Mouse (Mus musculus) kidney, embryonic 16.5 days (tissue): Measurements from ENCODE around the gene Igf1r. TPM values are rescaled to one million over a fixed set of nuclear protein-coding genes. Genes with fewer than 3 reads are reported as not detected.
A peak's percentile ranks its signal among the peaks of the same experiment; 100 is the strongest.

ENCODE experiments used
- ATAC-seq: fragments of 200-750 bp; cut with Nextera tagmentation; 2 replicates; pipeline ENCODE4 v1.8.0; 2017; ENCODE audit warnings: moderate TSS enrichment; ENCODE audit not compliant: low FRiP score, low TSS enrichment
- H3K27ac ChIP-seq: fragments of 300-500 bp; sonication (generic); 2 replicates; pipeline ENCODE4 v1.5.1; 2014; ENCODE audit warnings: low read length
- H3K27me3 ChIP-seq: fragments of 300-500 bp; sonication (generic); 2 replicates; pipeline ENCODE4 v1.6.1; 2014; ENCODE audit warnings: low read length, control low read depth, mixed read lengths; ENCODE audit not compliant: insufficient read depth
- H3K36me3 ChIP-seq: fragments of 300-500 bp; sonication (generic); 2 replicates; pipeline ENCODE4 v1.6.1; 2014; ENCODE audit warnings: low read length, control low read depth, mixed read lengths; ENCODE audit not compliant: insufficient read depth
- H3K4me1 ChIP-seq: fragments of 300-500 bp; sonication (generic); 2 replicates; pipeline ENCODE4 v1.6.1; 2014; ENCODE audit warnings: low read length, control low read depth, mixed read lengths; ENCODE audit not compliant: insufficient read depth
- H3K4me2 ChIP-seq: fragments of 300-500 bp; sonication (generic); replicated peaks from 2 replicates; pipeline ENCODE4 v1.6.1; 2014; ENCODE audit warnings: low read depth, low read length
- H3K4me3 ChIP-seq: fragments of 300-500 bp; sonication (generic); 2 replicates; pipeline ENCODE4 v1.5.1; 2014; ENCODE audit warnings: mild to moderate bottlenecking, low read length
- H3K9ac ChIP-seq: fragments of 300-500 bp; sonication (generic); replicated peaks from 2 replicates; pipeline ENCODE4 v1.6.1; 2014; ENCODE audit warnings: low read length
- H3K9me3 ChIP-seq: fragments of 300-500 bp; sonication (generic); 2 replicates; pipeline ENCODE4 v1.6.1; 2016; ENCODE audit warnings: low read length, control low read depth
- WGBS: fragments of 180-500 bp; shearing (Covaris S2); extraction: QIAGEN DNeasy Blood & Tissue Kit; methylation state at CpG from one replicate; pipeline ENCODE4 v1.1.7; 2014; 5-methylcytosine and 5-hydroxymethylcytosine counted together
- polyA plus RNA-seq: library from polyadenylated mRNA; unstranded; fragments of >200 nt; fragmentation: Nextera tagmentation; extraction: Ambion mirVana; gene quantifications from 2 replicates; pipeline ENCODE4 v1.2.1, GENCODE M21; 2015

The Igf1r gene
- polyA plus RNA-seq, 1 experiment from 2014 or later = 22.3 TPM

- Histone ChIP-seq H3K9me3 (no peaks in the 10 kb centered on the region), H3K36me3 (no peaks in the 10 kb centered on the region), H3K27ac (no peak overlapping the region), H3K4me1 (peaks cover 31% of the 10 kb centered on the region), H3K27me3 (no peaks in the 10 kb centered on the region), H3K4me2 (no peak overlapping the region), H3K9ac (no peak overlapping the region), H3K4me3 (no peak overlapping the region)
- WGBS = 16% methylated on average over 5 of the region's 5 CpGs
- ATAC-seq = no peak
Measured at GRCm38 (mm10) chr7:68151892-68152291, 199.3 kb downstream of the Igf1r start.

- Histone ChIP-seq H3K4me1 (peaks cover 28% of the 10 kb centered on the region), H3K27ac (peak overlapping the region; percentile 31; the same call in 1 of the 2 replicates), H3K4me2 (no peak overlapping the region), H3K9me3 (no peaks in the 10 kb centered on the region), H3K27me3 (no peaks in the 10 kb centered on the region), H3K36me3 (no peaks in the 10 kb centered on the region), H3K9ac (no peak overlapping the region), H3K4me3 (no peak overlapping the region)
- no peak for ATAC-seq
- 86% methylated on average over 8 of the region's 8 CpGs for WGBS
Measured at GRCm38 (mm10) chr7:68152458-68152857, 199.8 kb downstream of the Igf1r start.

- WGBS = 81% methylated on average over 8 of the region's 8 CpGs
- no peak overlapping the region for H3K9ac ChIP-seq
- H3K4me1 ChIP-seq = peaks cover 26% of the 10 kb centered on the region
- no peak for ATAC-seq
- H3K4me3 ChIP-seq = no peak overlapping the region
- H3K9me3 ChIP-seq = no peaks in the 10 kb centered on the region
- H3K4me2 ChIP-seq = no peak overlapping the region
- H3K27me3 ChIP-seq = no peaks in the 10 kb centered on the region
- no peaks in the 10 kb centered on the region for H3K36me3 ChIP-seq
- no peak overlapping the region; the same call in 1 of the 2 replicates for H3K27ac ChIP-seq
Measured at GRCm38 (mm10) chr7:68153269-68153668, 200.6 kb downstream of the Igf1r start.

- no peaks in the 10 kb centered on the region for H3K27me3 ChIP-seq
- H3K36me3 ChIP-seq = no peaks in the 10 kb centered on the region
- H3K4me3 ChIP-seq = no peak overlapping the region
- H3K9me3 ChIP-seq = no peaks in the 10 kb centered on the region
- peak overlapping the region; percentile 63; the same call in 1 of the 2 replicates for H3K27ac ChIP-seq
- no peak for ATAC-seq
- H3K4me1 ChIP-seq = peaks cover 17% of the 10 kb centered on the region
- no peak overlapping the region for H3K4me2 ChIP-seq
- WGBS = 42% methylated on average over 7 of the region's 7 CpGs
- no peak overlapping the region for H3K9ac ChIP-seq
Measured at GRCm38 (mm10) chr7:68154588-68154987, 202.0 kb downstream of the Igf1r start.

GRCm38 (mm10) chr7:68160094-68160791 is 207.6 kb downstream of the Igf1r start:
- peaks cover 3% of the 10 kb centered on the region; the same call in 1 of the 2 replicates for H3K9me3 ChIP-seq
- no peak overlapping the region for H3K4me3 ChIP-seq
- H3K27me3 ChIP-seq = no peaks in the 10 kb centered on the region
- H3K4me1 ChIP-seq = peaks cover 18% of the 10 kb centered on the region
- H3K9ac ChIP-seq = no peak overlapping the region
- 0 out of 2 replicates have a peak overlapping the region, but pooled peaks have one; percentile 3 for H3K4me2 ChIP-seq
- ATAC-seq = no peak
- 28% methylated on average over 13 of the region's 13 CpGs for WGBS
- H3K36me3 ChIP-seq = peaks cover 6% of the 10 kb centered on the region; the same call in 1 of the 2 replicates
- no peak overlapping the region for H3K27ac ChIP-seq

GRCm38 (mm10) chr7:68164074-68164473 is 211.4 kb downstream of the Igf1r start:
- H3K4me1 ChIP-seq = peaks cover 18% of the 10 kb centered on the region
- WGBS = 32% methylated on average over 3 of the region's 3 CpGs
- H3K9me3 ChIP-seq = peaks cover 3% of the 10 kb centered on the region; the same call in 1 of the 2 replicates
- H3K9ac ChIP-seq = no peak overlapping the region
- H3K4me3 ChIP-seq = no peak overlapping the region
- H3K36me3 ChIP-seq = peaks cover 13% of the 10 kb centered on the region
- no peak overlapping the region for H3K27ac ChIP-seq
- no peak; the same call in 1 of the 2 replicates for ATAC-seq
- no peak overlapping the region for H3K4me2 ChIP-seq
- no peaks in the 10 kb centered on the region for H3K27me3 ChIP-seq

GRCm38 (mm10) chr7:68172776-68173175 is 220.1 kb downstream of the Igf1r start:
- Histone ChIP-seq H3K9me3 (no peaks in the 10 kb centered on the region), H3K36me3 (peaks cover 27% of the 10 kb centered on the region), H3K4me1 (no peaks in the 10 kb centered on the region), H3K27me3 (no peaks in the 10 kb centered on the region), H3K4me2 (no peak overlapping the region), H3K4me3 (no peak overlapping the region), H3K9ac (no peak overlapping the region), H3K27ac (no peak overlapping the region)
- no peak for ATAC-seq
- WGBS = 86% methylated on average over 7 of the region's 7 CpGs

- no peak for ATAC-seq
Measured at GRCm38 (mm10) chr7:68179672-68180071, 227.0 kb downstream of the Igf1r start.

GRCm38 (mm10) chr7:68181104-68181503 is 228.5 kb downstream of the Igf1r start:
- no peak for ATAC-seq

More at GRCm38 (mm10) chr7:68179672-68180071, 227.0 kb downstream of the Igf1r start:
- no peaks in the 10 kb centered on the region for H3K27me3 ChIP-seq
- no peak overlapping the region for H3K4me3 ChIP-seq
- peaks cover 22% of the 10 kb centered on the region for H3K4me1 ChIP-seq
- H3K36me3 ChIP-seq = peaks cover 21% of the 10 kb centered on the region
- H3K27ac ChIP-seq = no peak overlapping the region
- H3K9me3 ChIP-seq = no peaks in the 10 kb centered on the region
- no peak overlapping the region for H3K9ac ChIP-seq
- no peak overlapping the region for H3K4me2 ChIP-seq
- WGBS = 80% methylated on average over 1 of the region's 1 CpGs

GRCm38 (mm10) chr7:68182025-68182424 is 229.4 kb downstream of the Igf1r start:
- peaks cover 22% of the 10 kb centered on the region for H3K4me1 ChIP-seq
- no peak overlapping the region; the same call in 1 of the 2 replicates for H3K27ac ChIP-seq
- H3K36me3 ChIP-seq = peaks cover 28% of the 10 kb centered on the region
- H3K4me2 ChIP-seq = no peak overlapping the region
- 0 out of 2 replicates have a peak, but pooled peaks have one; percentile 22 for ATAC-seq
- no peak overlapping the region for H3K4me3 ChIP-seq
- H3K9ac ChIP-seq = no peak overlapping the region
- WGBS = 24% methylated on average over 7 of the region's 7 CpGs
- no peaks in the 10 kb centered on the region for H3K9me3 ChIP-seq
- no peaks in the 10 kb centered on the region for H3K27me3 ChIP-seq

More at GRCm38 (mm10) chr7:68181104-68181503, 228.5 kb downstream of the Igf1r start:
- no peak overlapping the region for H3K9ac ChIP-seq
- 62% methylated on average over 1 of the region's 1 CpGs for WGBS
- peaks cover 24% of the 10 kb centered on the region for H3K36me3 ChIP-seq
- peaks cover 22% of the 10 kb centered on the region for H3K4me1 ChIP-seq
- H3K4me3 ChIP-seq = no peak overlapping the region
- H3K9me3 ChIP-seq = no peaks in the 10 kb centered on the region
- H3K27me3 ChIP-seq = no peaks in the 10 kb centered on the region
- H3K4me2 ChIP-seq = no peak overlapping the region
- no peak overlapping the region for H3K27ac ChIP-seq
